Mouse (Mus musculus): ENCODE results near the gene Cyb561d2.

The Cyb561d2 gene

GRCm38 (mm10) chr9:107541474-107542351 lies at the start of gene Cyb561d2, which contains the start of gene Nprl2:
Gene Cyb561d2, minus strand, starts transcription at chr9:107542193.
Gene Nprl2, plus strand, starts transcription at chr9:107542226.
- no peak for TF ChIP-seq GATA4 (IDR thresholded peaks at IDR 0.05; ENCODE audit: insufficient replicate concordance, low read length)

DNA sequence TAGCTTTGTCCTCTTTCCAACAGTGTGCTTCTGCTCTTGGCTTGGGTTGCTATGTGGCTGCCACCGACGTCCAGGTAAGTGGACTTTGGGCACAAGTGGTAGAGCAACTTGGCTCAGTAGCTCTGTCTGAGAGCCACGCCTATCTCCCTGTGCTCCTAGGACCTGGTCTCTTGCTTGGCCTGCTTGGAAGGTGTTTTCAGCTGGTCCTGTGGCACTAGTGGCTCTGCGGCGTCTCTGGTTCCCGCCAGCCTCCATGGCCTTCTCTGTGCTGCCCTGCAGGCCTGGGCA lies 48.7 kb upstream of the Cyb561d2 start:
- no peak for TF ChIP-seq GATA4 (IDR thresholded peaks at IDR 0.05; ENCODE audit: insufficient replicate concordance, low read length)

DNA sequence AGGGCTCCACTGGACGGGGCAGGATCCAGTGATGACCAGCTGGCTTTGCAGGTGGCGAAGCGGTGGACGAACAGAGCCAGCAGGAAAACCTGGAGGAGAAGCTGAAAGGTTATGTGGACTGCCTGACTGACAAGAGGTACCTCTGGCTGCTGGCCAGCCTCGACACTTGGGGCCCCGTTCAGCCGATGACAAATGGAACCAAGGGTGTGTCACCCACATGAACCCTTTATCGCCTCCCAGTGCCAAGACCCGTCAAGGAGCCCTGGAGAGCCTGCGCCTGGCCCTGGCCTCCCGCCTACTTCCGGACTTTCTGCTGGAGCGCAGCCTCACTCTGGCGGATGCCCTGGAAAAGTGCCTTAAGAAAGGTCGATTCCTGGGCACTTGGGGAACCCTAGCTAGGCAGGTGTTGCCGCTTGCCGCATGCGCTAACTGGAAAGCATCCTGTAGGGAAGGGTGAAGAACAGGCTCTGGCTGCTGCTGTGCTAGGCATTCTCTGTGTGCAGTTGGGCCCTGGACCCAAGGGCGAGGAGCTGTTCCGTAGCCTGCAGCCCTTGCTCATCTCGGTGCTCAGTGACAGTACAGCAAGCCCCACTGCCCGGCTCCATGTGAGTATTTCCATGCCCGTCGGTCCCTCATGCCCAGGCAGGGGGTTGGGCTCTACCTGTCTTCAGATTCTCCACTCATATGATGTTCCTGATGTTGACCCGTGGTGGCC lies 48.2 kb upstream of the Cyb561d2 start:
- no peak for TF ChIP-seq GATA4 (IDR thresholded peaks at IDR 0.05; ENCODE audit: insufficient replicate concordance, low read length)

- TF ChIP-seq GATA4 (IDR thresholded peaks at IDR 0.05; ENCODE audit: insufficient replicate concordance, low read length) = peak; percentile 37; the same call in 1 of the 2 replicates
Measured at GRCm38 (mm10) chr9:107587833-107588639, 46.0 kb upstream of the Cyb561d2 start.

DNA sequence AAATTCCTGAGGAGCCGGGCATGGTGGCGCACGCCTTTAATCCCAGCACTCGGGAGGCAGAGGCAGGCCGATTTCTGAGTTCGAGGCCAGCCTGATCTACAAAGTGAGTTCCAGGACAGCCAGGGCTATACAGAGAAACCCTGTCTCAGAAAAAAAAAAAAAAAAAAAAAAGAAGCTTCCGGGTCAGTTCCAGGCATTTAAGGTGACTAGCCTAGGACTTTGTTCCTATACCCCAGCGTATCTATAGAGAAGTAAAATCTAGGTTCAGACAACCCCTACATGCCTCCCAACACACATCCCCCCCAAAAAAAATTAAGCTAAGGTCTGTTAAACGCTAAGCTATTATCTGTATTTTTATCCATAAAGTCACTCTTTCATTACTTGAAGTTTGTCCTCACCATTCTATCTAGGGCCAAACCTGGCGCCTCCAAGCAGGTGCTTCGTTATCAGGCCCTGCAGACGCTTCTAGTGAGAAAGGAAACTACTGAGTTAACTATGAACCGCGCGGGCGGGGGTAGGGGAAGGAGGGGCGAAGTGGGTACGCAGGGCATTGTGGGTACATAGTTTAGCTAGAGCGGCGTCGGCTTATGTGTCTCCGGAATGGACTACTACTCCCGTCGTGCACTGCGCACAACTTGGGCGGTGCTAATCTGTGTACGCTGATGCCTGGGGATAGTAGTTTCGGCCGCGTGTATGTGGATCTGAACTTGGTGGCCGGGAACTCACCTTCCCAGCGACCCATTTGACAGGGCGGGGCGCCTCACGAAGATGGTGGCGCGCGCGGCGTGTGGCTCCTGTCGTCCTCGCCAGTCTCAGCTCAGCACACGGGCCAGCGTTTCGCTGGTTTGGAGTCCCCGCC lies 45.2 kb upstream of the Cyb561d2 start, which contains the start of gene Ifrd2:
Gene Ifrd2, plus strand, starts transcription at position 669 of the 859 bp plus-strand sequence.
- peak; percentile 86; the same call in 1 of the 2 replicates for TF ChIP-seq GATA4 (IDR thresholded peaks at IDR 0.05; ENCODE audit: insufficient replicate concordance, low read length)

DNA sequence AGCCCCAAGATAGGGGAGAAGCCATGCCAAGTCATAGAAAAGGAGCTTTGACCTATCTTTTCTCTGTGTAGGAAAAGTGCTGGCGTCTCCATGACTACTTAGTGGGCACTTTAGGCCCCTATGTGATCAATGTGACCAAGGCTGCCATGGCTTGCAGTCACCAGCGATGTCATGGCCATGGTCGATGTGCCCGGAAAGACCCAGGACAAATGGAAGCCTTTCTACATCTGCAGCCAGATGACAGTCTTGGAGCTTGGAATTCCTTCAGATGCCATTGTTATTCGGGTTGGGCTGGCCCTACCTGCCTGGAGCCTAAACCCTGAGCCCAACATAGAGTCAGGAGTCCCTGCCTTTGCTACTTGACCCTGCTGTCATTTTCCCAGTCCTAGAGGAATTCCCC lies 44.5 kb upstream of the Cyb561d2 start:
- no peak for TF ChIP-seq GATA4 (IDR thresholded peaks at IDR 0.05; ENCODE audit: insufficient replicate concordance, low read length)

DNA sequence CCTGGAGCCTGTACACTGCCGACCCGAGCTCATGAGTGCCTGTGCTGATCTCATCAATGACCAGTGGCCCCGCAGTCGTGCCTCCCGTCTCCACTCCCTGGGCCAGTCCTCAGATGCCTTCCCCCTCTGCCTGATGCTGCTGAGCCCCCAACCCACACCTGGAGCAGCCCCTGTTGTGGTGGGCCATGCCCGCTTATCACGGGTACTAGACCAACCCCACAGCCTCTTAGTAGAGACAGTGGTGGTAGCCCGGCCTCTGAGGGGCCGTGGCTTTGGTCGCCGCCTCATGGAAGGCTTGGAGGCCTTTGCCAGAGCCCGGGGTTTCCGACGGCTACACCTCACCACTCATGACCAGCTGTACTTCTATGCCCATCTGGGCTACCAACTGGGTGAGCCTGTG lies 41.2 kb upstream of the Cyb561d2 start:
- no peak for TF ChIP-seq GATA4 (IDR thresholded peaks at IDR 0.05; ENCODE audit: insufficient replicate concordance, low read length)

GRCm38 (mm10) chr9:107582509-107583062 lies 40.6 kb upstream of the Cyb561d2 start:
- TF ChIP-seq GATA4 (IDR thresholded peaks at IDR 0.05; ENCODE audit: insufficient replicate concordance, low read length) = no peak

GRCm38 (mm10) chr9:107581584-107581983 lies 39.6 kb upstream of the Cyb561d2 start:
- TF ChIP-seq GATA4 (IDR thresholded peaks at IDR 0.05; ENCODE audit: insufficient replicate concordance, low read length) = no peak

DNA sequence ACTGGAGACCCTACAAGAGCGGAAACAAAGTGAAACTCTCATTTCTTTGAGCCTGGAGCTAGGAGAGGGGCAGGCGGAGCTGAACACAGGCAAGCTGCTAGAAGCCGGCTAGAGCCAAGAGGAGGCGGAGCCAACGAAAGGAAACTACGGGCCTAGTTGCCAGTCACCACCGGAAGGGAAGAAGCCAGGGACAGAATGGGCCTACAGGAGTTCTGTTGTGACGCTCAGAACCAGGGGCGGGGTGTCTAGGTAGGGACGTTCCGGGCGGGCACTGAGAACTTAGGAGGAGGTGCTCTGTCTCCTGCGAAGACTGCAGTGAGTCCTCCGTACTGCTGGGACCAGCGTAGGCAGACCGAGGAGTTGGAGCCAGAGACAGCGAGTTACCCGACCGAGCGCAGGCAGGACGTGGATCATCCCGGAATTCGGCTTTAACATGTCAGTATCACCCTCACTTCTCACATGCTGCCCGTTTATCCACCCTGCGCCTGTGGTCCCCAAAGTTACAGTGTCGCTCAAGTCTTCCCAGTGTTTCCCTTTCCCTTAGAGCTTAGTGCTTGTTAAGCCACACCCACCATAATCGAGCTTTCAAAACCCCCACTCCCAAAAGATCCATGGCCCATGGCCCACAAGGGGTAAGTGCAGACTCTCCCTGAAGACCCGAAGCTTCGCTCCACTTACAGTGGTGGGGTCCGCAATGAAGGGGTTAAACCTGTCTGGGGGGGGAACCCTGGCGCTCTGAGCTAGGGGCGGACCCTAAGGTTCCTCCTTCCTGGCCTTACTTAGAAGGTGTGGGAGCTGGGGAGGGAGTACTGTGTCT lies 38.7 kb upstream of the Cyb561d2 start, which contains the start of gene Hyal3:
Gene Hyal3, plus strand, starts transcription at position 318 of the 817 bp plus-strand sequence.
- no peak for TF ChIP-seq GATA4 (IDR thresholded peaks at IDR 0.05; ENCODE audit: insufficient replicate concordance, low read length)

GRCm38 (mm10) chr9:107579023-107579900 lies 37.3 kb upstream of the Cyb561d2 start:
- no peak for TF ChIP-seq GATA4 (IDR thresholded peaks at IDR 0.05; ENCODE audit: insufficient replicate concordance, low read length)

GRCm38 (mm10) chr9:107578587-107578986 lies 36.6 kb upstream of the Cyb561d2 start, which contains the start of gene Naa80:
Gene Naa80, plus strand, starts transcription at chr9:107578887.
- no peak for TF ChIP-seq GATA4 (IDR thresholded peaks at IDR 0.05; ENCODE audit: insufficient replicate concordance, low read length)

All from liver, adult (tissue).